Mouse (Mus musculus) lung, embryonic 14.5 days (tissue): Measurements from ENCODE around the gene Ptgfrn. TPM values are rescaled to one million over a fixed set of nuclear protein-coding genes. Genes with fewer than 3 reads are reported as not detected.

Source experiments
- ATAC-seq: fragments of 200-750 bp; cut with Nextera tagmentation; 2 replicates; pipeline ENCODE4 v1.8.0; 2017; ENCODE audit warnings: mild to moderate bottlenecking, moderate TSS enrichment, moderate library complexity; ENCODE audit not compliant: insufficient read depth
- DNase-seq: peaks from one replicate; pipeline ENCODE4 v3.0.0-alpha.2; 2015
- H3K27ac ChIP-seq: fragments of 300-500 bp; sonication (generic); 2 replicates; pipeline ENCODE4 v1.5.1; 2014; ENCODE audit warnings: low read depth, mild to moderate bottlenecking, moderate library complexity
- H3K27me3 ChIP-seq: fragments of 300-500 bp; sonication (generic); 2 replicates; pipeline ENCODE4 v1.6.1; 2014; ENCODE audit warnings: low read length, control low read depth; ENCODE audit not compliant: insufficient read depth
- H3K36me3 ChIP-seq: fragments of 300-500 bp; sonication (generic); 2 replicates; pipeline ENCODE4 v1.6.1; 2014; ENCODE audit warnings: control low read depth; ENCODE audit not compliant: insufficient read depth
- H3K4me1 ChIP-seq: fragments of 300-500 bp; sonication (generic); 2 replicates; pipeline ENCODE4 v1.6.1; 2014; ENCODE audit warnings: antibody characterized with exemption, control low read depth; ENCODE audit not compliant: insufficient read depth
- H3K4me2 ChIP-seq: fragments of 300-500 bp; sonication (generic); 2 replicates; pipeline ENCODE4 v1.6.1; 2014; ENCODE audit warnings: mild to moderate bottlenecking
- H3K4me3 ChIP-seq: fragments of 300-500 bp; sonication (generic); 2 replicates; pipeline ENCODE4 v1.5.1; 2014; ENCODE audit warnings: low read depth, low read length
- H3K9ac ChIP-seq: fragments of 300-500 bp; sonication (generic); 2 replicates; pipeline ENCODE4 v1.6.1; 2014
- H3K9me3 ChIP-seq: fragments of 300-500 bp; sonication (generic); 2 replicates; pipeline ENCODE4 v1.6.1; 2016; ENCODE audit warnings: low read depth, low read length, control low read depth
- CTCF ChIP-seq: IDR thresholded peaks from 2 replicates; pipeline ENCODE4 v1.5.1; 2016; ENCODE audit warnings: antibody characterized with exemption, low read depth
- WGBS: fragments of 180-500 bp; shearing (Covaris S2); extraction: QIAGEN DNeasy Blood & Tissue Kit; methylation state at CpG from one replicate; pipeline ENCODE4 v1.1.7; 2014; 5-methylcytosine and 5-hydroxymethylcytosine counted together
- polyA plus RNA-seq: library from polyadenylated mRNA; unstranded; fragments of >200 nt; fragmentation: Nextera tagmentation; extraction: Ambion mirVana; gene quantifications from 2 replicates; pipeline ENCODE4 v1.2.1, GENCODE M21; 2014

The Ptgfrn gene
- polyA plus RNA-seq, 1 experiment from 2014 or later: 7.9 TPM

DNA sequence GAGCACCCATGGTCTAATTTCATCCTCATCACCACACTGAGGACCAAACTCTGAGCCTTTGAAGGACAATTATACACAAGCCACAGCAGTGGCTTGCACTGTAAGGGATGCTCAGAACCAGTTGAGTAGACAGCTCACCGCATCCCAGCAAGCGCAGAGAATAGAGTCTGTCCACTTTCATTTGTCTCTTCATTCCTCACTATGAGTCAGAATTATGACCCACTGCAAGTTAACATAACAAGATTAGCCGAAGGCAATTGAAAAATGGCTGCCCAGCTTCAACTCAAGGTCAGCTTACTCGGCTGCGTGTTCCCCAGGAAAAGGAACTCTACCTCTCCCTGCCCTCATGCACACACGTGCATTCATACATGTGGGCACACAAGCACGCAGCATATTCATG lies 94.0 kb downstream of the Ptgfrn start:
- 79% methylated on average over 7 of the region's 7 CpGs for WGBS
- no peak overlapping the region for H3K4me3 ChIP-seq

DNA sequence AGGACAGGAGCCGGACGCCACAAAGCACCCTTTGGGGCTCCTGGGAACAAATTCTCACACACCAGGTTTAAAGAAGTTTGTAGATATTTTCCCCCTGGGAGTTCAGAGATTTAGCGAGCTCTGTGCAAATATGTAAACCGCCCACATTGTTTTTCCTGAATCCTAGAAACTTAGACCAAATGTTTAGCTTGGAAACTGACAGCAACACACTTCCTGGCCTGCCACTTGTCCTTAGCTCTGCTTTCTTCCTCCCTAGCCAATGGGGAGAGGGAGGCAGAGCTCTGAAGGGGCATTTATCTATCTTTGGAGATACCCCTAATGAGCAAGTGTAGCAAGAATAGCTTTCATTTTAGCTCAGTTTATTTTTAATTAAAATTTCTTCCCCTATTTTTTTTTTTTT lies 94.8 kb downstream of the Ptgfrn start:
- H3K4me3 ChIP-seq: no peak overlapping the region
- H3K9ac ChIP-seq: no peak overlapping the region
- no peaks in the 10 kb centered on the region for H3K9me3 ChIP-seq
- no peak overlapping the region for H3K4me2 ChIP-seq
- H3K27ac ChIP-seq: no peak overlapping the region
- DNase-seq (peak; percentile 57), ATAC-seq (no peak)
- no peaks in the 10 kb centered on the region for H3K4me1 ChIP-seq
- H3K36me3 ChIP-seq: no peaks in the 10 kb centered on the region
- H3K27me3 ChIP-seq: no peaks in the 10 kb centered on the region
- TF ChIP-seq CTCF: no peak
- 24% methylated on average over 4 of the region's 4 CpGs for WGBS

More for the DNA sequence above, 94.0 kb downstream of the Ptgfrn start:
- Histone ChIP-seq H3K36me3 (no peaks in the 10 kb centered on the region), H3K9ac (no peak overlapping the region), H3K27ac (no peak overlapping the region), H3K4me1 (no peaks in the 10 kb centered on the region), H3K4me2 (no peak overlapping the region), H3K9me3 (no peaks in the 10 kb centered on the region), H3K27me3 (no peaks in the 10 kb centered on the region)
- TF ChIP-seq CTCF: no peak
- ATAC-seq: no peak
- no peak for DNase-seq

- H3K4me2 ChIP-seq: no peak overlapping the region
- DNase-seq: no peak
- no peaks in the 10 kb centered on the region for H3K36me3 ChIP-seq
- no peak overlapping the region for H3K4me3 ChIP-seq
- ATAC-seq: no peak
- H3K4me1 ChIP-seq: no peaks in the 10 kb centered on the region
- no peak overlapping the region for H3K27ac ChIP-seq
- H3K9ac ChIP-seq: no peak overlapping the region
- TF ChIP-seq CTCF: no peak
- H3K27me3 ChIP-seq: no peaks in the 10 kb centered on the region
- WGBS: 76% methylated on average over 3 of the region's 3 CpGs
- no peaks in the 10 kb centered on the region for H3K9me3 ChIP-seq
Observed at GRCm38 (mm10) chr3:101013536-101013935, 96.5 kb downstream of the Ptgfrn start.

DNA sequence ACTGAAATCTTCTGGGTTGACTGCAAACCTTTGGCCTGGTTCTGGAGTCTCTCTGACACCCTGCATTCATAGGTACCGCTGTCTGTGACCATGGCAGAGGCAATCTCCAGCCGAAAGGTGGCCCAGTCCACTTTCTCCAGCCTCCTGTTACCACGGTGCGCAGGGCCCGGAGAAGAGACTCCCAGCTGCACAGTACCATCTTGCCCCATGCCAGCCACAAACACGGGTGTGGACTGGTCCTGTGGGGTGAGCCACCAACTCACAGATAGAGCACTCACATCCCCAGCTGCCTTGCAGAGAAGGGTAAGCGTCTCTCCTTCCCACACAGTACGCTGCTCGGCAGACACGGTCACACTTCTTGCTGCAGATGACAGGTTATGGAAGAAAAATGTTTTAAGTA lies 97.1 kb downstream of the Ptgfrn start:
- no peak overlapping the region for H3K4me2 ChIP-seq
- no peaks in the 10 kb centered on the region for H3K36me3 ChIP-seq
- DNase-seq: no peak
- H3K4me3 ChIP-seq: no peak overlapping the region
- TF ChIP-seq CTCF: no peak
- no peaks in the 10 kb centered on the region for H3K9me3 ChIP-seq
- H3K27me3 ChIP-seq: no peaks in the 10 kb centered on the region
- no peak overlapping the region for H3K27ac ChIP-seq
- ATAC-seq: no peak
- 88% methylated on average over 10 of the region's 10 CpGs for WGBS
- H3K4me1 ChIP-seq: no peaks in the 10 kb centered on the region
- H3K9ac ChIP-seq: no peak overlapping the region

GRCm38 (mm10) chr3:101012597-101012996 lies 97.5 kb downstream of the Ptgfrn start:
- no peak overlapping the region for H3K9ac ChIP-seq
- H3K9me3 ChIP-seq: no peaks in the 10 kb centered on the region
- DNase-seq: no peak
- 82% methylated on average over 8 of the region's 8 CpGs for WGBS
- no peaks in the 10 kb centered on the region for H3K4me1 ChIP-seq
- no peak for ATAC-seq
- no peak overlapping the region for H3K4me3 ChIP-seq
- no peak overlapping the region for H3K27ac ChIP-seq
- no peaks in the 10 kb centered on the region for H3K27me3 ChIP-seq
- no peak for TF ChIP-seq CTCF
- H3K4me2 ChIP-seq: no peak overlapping the region
- H3K36me3 ChIP-seq: no peaks in the 10 kb centered on the region

DNA sequence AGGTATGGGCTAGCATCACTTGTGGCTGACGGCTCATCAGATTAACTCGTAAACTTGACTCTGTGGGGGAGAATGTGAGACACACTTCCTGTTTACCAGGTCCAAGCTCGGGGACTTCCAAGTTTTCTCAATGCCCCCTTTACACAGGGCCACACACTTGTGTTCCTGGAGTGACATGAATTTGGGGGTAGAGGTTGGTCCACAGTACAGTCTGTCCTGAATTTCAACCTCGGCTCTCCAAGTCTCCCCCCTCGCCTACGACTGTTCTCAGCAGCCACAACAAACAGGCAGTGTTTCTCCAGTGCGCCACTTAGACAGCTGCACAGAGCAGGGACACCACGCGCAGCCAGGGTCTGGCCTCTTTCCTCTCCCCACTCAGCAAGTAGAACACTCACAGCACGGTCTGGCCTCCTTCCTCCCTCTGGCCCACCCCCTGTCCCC lies 97.9 kb downstream of the Ptgfrn start:
- no peak for TF ChIP-seq CTCF
- no peak overlapping the region for H3K4me2 ChIP-seq
- no peaks in the 10 kb centered on the region for H3K36me3 ChIP-seq
- 43% methylated on average over 10 of the region's 10 CpGs for WGBS
- ATAC-seq (peak; percentile 54; the same call in 1 of the 2 replicates), DNase-seq (peak; percentile 27)
- no peaks in the 10 kb centered on the region for H3K27me3 ChIP-seq
- no peak overlapping the region for H3K4me3 ChIP-seq
- H3K9ac ChIP-seq: no peak overlapping the region
- no peaks in the 10 kb centered on the region for H3K9me3 ChIP-seq
- no peaks in the 10 kb centered on the region for H3K4me1 ChIP-seq
- no peak overlapping the region for H3K27ac ChIP-seq

- Histone ChIP-seq H3K9me3 (no peaks in the 10 kb centered on the region), H3K9ac (no peak overlapping the region), H3K27ac (no peak overlapping the region), H3K27me3 (no peaks in the 10 kb centered on the region), H3K4me3 (no peak overlapping the region), H3K36me3 (no peaks in the 10 kb centered on the region), H3K4me2 (no peak overlapping the region), H3K4me1 (no peaks in the 10 kb centered on the region)
- WGBS: 54% methylated on average over 5 of the region's 5 CpGs
- no peak for DNase-seq
- TF ChIP-seq CTCF: no peak
- no peak for ATAC-seq
Observed at GRCm38 (mm10) chr3:101011203-101011600, 98.9 kb downstream of the Ptgfrn start.

DNA sequence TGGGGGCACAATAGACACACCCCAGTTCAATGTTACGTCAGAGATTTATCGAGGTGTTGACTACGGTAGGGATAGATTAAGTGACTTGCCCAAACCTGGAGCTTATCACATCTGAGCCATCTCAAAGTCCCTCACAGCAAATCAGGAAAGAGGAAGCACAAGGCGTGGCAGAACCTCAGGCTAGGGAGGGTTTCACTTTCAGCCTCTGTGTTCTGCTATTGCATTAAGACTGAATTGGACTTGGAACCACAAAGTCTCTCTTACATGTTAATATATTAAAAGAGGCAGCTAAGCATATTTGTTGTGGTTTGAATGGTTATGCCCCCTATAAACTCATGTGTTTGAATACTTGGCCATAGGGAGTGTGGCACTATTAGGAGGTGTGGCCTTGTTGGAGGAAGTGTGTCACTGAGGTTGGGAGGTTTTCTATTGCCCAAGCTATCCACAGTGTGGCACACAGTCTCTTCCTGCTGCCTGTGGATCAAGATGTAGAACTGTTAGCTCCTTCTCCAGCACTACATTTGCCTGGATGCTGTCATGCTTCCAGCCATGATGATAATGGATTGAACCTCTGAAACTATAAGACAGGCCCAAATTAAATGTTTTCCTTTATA lies 99.4 kb downstream of the Ptgfrn start:
- ATAC-seq (no peak), DNase-seq (no peak)
- Histone ChIP-seq H3K27ac (no peak overlapping the region), H3K4me1 (no peaks in the 10 kb centered on the region), H3K4me2 (no peak overlapping the region), H3K27me3 (no peaks in the 10 kb centered on the region), H3K9ac (no peak overlapping the region), H3K36me3 (no peaks in the 10 kb centered on the region), H3K4me3 (no peak overlapping the region), H3K9me3 (no peaks in the 10 kb centered on the region)
- WGBS: 90% methylated on average over 4 of the region's 4 CpGs
- no peak for TF ChIP-seq CTCF
